Mouse (Mus musculus) hindbrain, embryonic 13.5 days (tissue): ENCODE data around the gene Acsm1. TPM values are rescaled to one million over a fixed set of nuclear protein-coding genes. Genes with fewer than 3 reads are reported as not detected.

Experiments used
- ATAC-seq: fragments of 200-750 bp; cut with Nextera tagmentation; 2 replicates; pipeline ENCODE4 v1.8.0; 2017; ENCODE audit warnings: moderate TSS enrichment; ENCODE audit not compliant: low FRiP score
- H3K27ac ChIP-seq: fragments of 300-500 bp; sonication (generic); 2 replicates; pipeline ENCODE4 v1.5.1; 2015; ENCODE audit warnings: inconsistent platforms, mild to moderate bottlenecking, moderate library complexity
- H3K27me3 ChIP-seq: fragments of 300-500 bp; sonication (generic); 2 replicates; pipeline ENCODE4 v1.6.1; 2015; ENCODE audit warnings: mild to moderate bottlenecking, inconsistent platforms
- H3K36me3 ChIP-seq: fragments of 300-500 bp; sonication (generic); 2 replicates; pipeline ENCODE4 v1.6.1; 2015; ENCODE audit warnings: mild to moderate bottlenecking, inconsistent platforms
- H3K4me1 ChIP-seq: fragments of 300-500 bp; sonication (generic); replicated peaks from 2 replicates; pipeline ENCODE4 v1.6.1; 2015; ENCODE audit warnings: inconsistent platforms
- H3K4me2 ChIP-seq: fragments of 300-500 bp; sonication (generic); 2 replicates; pipeline ENCODE4 v1.6.1; 2015; ENCODE audit warnings: inconsistent platforms, mild to moderate bottlenecking, moderate library complexity
- H3K4me3 ChIP-seq: fragments of 300-500 bp; sonication (generic); 2 replicates; pipeline ENCODE4 v1.5.1; 2015; ENCODE audit warnings: mild to moderate bottlenecking, inconsistent platforms
- H3K9ac ChIP-seq: fragments of 300-500 bp; sonication (generic); 2 replicates; pipeline ENCODE4 v1.6.1; 2015; ENCODE audit warnings: mild to moderate bottlenecking, inconsistent platforms
- H3K9me3 ChIP-seq: fragments of 300-500 bp; sonication (generic); 2 replicates; pipeline ENCODE4 v1.6.1; 2016; ENCODE audit warnings: inconsistent platforms
- WGBS: fragments of 180-500 bp; shearing (Covaris S2); methylation state at CpG from one replicate; pipeline ENCODE4 v1.1.7; 2015; 5-methylcytosine and 5-hydroxymethylcytosine counted together
- polyA plus RNA-seq: library from polyadenylated mRNA; unstranded; fragments of >200 nt; fragmentation: Nextera tagmentation; extraction: Ambion mirVana; gene quantifications from 2 replicates; pipeline ENCODE4 v1.2.1, GENCODE M21; 2015

The Acsm1 gene
- polyA plus RNA-seq, 1 experiment from 2014 or later, result not detected

- Histone ChIP-seq H3K9me3 (no peaks in the 10 kb centered on the region), H3K4me1 (no peaks in the 10 kb centered on the region), H3K27me3 (no peaks in the 10 kb centered on the region), H3K4me2 (no peak within 1 kb of the TSS), H3K27ac (no peak within 1 kb of the TSS), H3K9ac (no peak within 1 kb of the TSS), H3K36me3 (no peaks in the 10 kb centered on the region), H3K4me3 (no peak within 1 kb of the TSS)
- 84% methylated on average over 5 of the region's 5 CpGs for WGBS
- no peak for ATAC-seq
Observed at GRCm38 (mm10) chr7:119689726-119690125, 82.9 kb downstream of the Acsm1 start, which contains the start of gene Acsm4. Acsm4 (plus strand) TSS chr7:119690026.

GRCm38 (mm10) chr7:119692302-119692701 is 85.5 kb downstream of the Acsm1 start:
- Histone ChIP-seq H3K4me1 (no peaks in the 10 kb centered on the region), H3K9me3 (no peaks in the 10 kb centered on the region), H3K27ac (no peak overlapping the region), H3K4me2 (no peak overlapping the region), H3K4me3 (no peak overlapping the region), H3K27me3 (no peaks in the 10 kb centered on the region), H3K36me3 (no peaks in the 10 kb centered on the region), H3K9ac (no peak overlapping the region)
- no peak for ATAC-seq
- 87% methylated on average over 4 of the region's 4 CpGs for WGBS

GRCm38 (mm10) chr7:119694926-119695325 is 88.1 kb downstream of the Acsm1 start:
- Histone ChIP-seq H3K27ac (no peak overlapping the region), H3K4me2 (no peak overlapping the region), H3K27me3 (no peaks in the 10 kb centered on the region), H3K36me3 (no peaks in the 10 kb centered on the region), H3K9ac (no peak overlapping the region), H3K4me3 (no peak overlapping the region), H3K4me1 (no peaks in the 10 kb centered on the region), H3K9me3 (no peaks in the 10 kb centered on the region)
- no peak for ATAC-seq
- WGBS, result 76% methylated on average over 1 of the region's 1 CpGs

Other genes starting within 250 kb of the Acsm1 start
- not detected in 2 replicates for gene Gp2, start 147.7 kb upstream of the Acsm1 start, polyA plus RNA-seq
- not detected in 2 replicates for gene Umod, start 127.7 kb upstream of the Acsm1 start, polyA plus RNA-seq
- gene Acsm5, start 87.6 kb upstream of the Acsm1 start, polyA plus RNA-seq, result not detected in 2 replicates
- gene Pdilt, start 83.5 kb upstream of the Acsm1 start, polyA plus RNA-seq, result 0.14 and 0.32 TPM in 2 replicates
- gene Acsm2, start 52.7 kb upstream of the Acsm1 start, polyA plus RNA-seq, result not detected in 2 replicates
- gene Acsm4, start 83.0 kb downstream of the Acsm1 start, polyA plus RNA-seq, result not detected in 2 replicates
- gene Thumpd1, start 113.8 kb downstream of the Acsm1 start, polyA plus RNA-seq, result 76.6 and 79.4 TPM in 2 replicates
- gene Acsm3, start 153.9 kb downstream of the Acsm1 start, polyA plus RNA-seq, result 0.21 TPM in 1 of 2 replicates, not detected in the other
- 9.6 and 11.3 TPM in 2 replicates for gene Rexo5, start 187.0 kb downstream of the Acsm1 start, polyA plus RNA-seq
- gene Eri2, start 187.0 kb downstream of the Acsm1 start, polyA plus RNA-seq, result 18.5 and 18.8 TPM in 2 replicates